Mouse (Mus musculus): ENCODE data around the gene Sh3rf3. TPM values are rescaled to one million over a fixed set of nuclear protein-coding genes. Genes with fewer than 3 reads are reported as not detected.
A peak's percentile ranks its signal among the peaks of the same experiment; 100 is the strongest.

The Sh3rf3 gene
- total RNA-seq, 2 experiments from 2014 or later: 29.2 to 32.6 TPM

DNA sequence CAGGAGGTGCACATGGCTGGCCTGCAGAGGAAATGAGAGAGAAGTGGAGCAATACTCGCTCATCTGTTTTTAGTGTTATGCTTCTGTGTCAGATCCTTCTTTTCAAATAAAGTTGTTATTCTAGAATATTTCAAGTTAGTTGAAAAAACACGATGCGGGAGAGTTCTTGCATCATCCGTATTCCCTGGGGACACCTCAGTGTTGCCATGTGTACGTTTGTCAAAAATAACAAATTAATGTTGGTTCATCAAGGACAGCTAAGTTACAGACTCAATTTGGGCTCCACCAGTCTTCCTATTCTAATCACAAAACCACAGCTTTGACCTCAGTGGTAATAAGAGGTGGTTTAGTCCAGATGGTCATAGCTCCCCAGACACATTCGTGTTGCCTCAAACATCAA lies 35.4 kb downstream of the Sh3rf3 start:
- no peak for DNase-seq (ENCODE audit: low spot score in 2 of 2)

- DNase-seq (ENCODE audit: low spot score in 2 of 2): no peak
These were observed 41.5 kb downstream of the Sh3rf3 start for GRCm38 (mm10) chr10:58854548-58855198.

DNA sequence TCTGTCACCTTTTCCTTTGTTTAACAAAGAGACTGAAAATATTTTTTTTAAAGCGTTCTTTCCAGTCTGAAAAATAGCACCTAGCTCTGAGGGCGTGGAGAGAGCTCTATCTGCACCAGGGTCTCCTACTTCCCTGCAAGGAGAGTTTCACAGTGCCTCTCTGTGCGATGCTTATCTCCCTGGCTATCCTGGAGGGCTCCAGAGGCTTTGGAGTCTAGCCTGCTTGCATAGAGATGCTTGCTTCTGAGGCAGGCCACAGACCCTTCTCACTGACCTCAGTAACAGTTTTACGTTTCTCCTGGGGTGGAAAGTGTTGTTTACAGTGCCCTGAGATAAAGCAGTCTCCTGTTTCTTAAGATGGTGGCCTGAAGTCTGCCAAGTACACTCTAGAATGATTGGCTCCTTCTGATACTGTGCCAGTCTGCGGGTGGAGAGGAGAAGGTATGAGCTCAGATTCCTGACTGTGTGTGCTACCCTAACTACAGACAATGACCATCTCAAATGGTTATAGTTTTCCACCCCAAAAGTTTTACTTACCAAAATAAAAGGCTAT lies 42.1 kb downstream of the Sh3rf3 start:
- no peak for DNase-seq (ENCODE audit: low spot score in 2 of 2)

GRCm38 (mm10) chr10:58855814-58856213 lies 42.7 kb downstream of the Sh3rf3 start:
- no peak for DNase-seq (ENCODE audit: low spot score in 2 of 2)

DNA sequence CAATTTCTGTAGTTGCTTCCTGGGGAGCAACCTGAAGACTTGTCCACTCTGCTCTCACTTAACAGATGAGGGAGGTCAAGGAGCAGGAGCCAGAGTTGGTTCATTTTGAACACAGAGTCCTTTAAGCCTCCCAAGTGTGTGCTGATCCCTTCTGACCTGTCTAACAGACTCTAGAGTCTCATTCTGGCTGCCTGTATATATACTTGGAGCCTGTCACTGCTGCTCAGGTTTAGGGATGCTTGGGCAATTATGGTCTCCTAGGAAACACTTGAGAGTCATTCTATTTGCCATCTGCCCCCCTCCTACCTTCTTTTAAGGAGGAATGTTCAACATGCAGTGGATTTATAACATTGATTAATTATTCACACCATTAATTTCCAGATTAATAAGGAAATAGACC lies 43.6 kb downstream of the Sh3rf3 start:
- no peak for DNase-seq (ENCODE audit: low spot score in 2 of 2)

- DNase-seq (ENCODE audit: low spot score in 2 of 2): no peak
These were observed 51.6 kb downstream of the Sh3rf3 start for GRCm38 (mm10) chr10:58864735-58865134.

GRCm38 (mm10) chr10:58867536-58867935 lies 54.4 kb downstream of the Sh3rf3 start:
- no peak for DNase-seq (ENCODE audit: low spot score in 2 of 2)

DNA sequence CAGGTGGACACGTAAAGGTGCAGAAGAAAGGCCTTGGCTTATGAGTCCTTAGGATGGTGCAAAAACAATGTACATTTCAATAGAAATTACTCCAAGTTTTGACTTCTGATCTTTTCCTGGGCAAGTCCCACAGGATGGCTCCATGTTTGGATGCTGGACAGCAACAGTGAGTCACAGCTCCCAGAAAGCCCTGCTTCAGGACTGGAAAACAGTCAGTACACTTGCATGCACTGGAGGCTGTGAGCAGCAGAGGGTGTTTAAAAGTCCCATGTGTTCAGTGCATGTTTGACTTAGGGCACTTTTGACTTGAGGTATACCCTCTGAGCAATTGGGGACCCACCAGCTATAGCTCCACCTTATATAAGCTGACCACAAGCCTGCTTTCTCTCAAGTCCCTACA lies 56.7 kb downstream of the Sh3rf3 start:
- no peak for DNase-seq (ENCODE audit: low spot score in 2 of 2)

- peak in 1 of 2 experiments; percentile 34 for DNase-seq (ENCODE audit: low spot score in 2 of 2)
These were observed 58.1 kb downstream of the Sh3rf3 start for GRCm38 (mm10) chr10:58871149-58871820.

DNA sequence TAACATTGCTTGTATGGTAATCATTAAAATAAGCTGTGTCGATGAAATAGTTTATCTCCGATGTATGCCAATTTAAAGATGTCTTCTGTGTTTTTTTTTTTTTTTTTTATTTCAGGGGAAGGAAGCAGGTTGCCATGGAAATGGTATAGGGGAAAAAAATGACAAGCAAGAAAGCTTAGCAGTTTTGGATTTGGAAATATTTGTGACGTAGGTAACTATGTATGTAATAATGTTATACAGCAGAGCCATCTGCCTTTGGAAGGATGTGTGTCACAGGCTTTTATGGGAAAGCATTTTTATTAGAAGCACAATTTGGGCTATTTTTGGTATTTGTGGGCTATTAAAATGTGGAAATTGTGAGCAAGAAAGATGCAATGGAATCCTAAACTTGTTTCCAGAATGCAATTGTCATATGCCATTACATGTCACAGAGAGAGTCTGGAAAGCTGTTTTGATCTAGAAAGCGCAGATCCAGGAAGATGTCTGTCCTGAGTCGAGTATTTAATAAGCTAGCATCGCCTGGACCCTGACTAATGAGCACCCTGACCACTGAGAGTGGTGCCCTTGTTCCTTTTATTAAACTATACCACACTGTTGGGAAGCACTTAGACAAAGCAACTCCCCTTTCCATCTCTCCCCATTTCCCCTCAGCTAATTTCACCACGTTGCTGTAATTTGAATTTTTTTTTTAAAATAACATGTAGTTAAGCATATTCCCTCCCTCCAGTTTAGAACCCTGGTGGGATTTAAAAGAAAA lies 58.8 kb downstream of the Sh3rf3 start:
- DNase-seq (ENCODE audit: low spot score in 2 of 2): no peak

GRCm38 (mm10) chr10:58877835-58878234 lies 64.7 kb downstream of the Sh3rf3 start:
- no peak for DNase-seq (ENCODE audit: low spot score in 2 of 2)

GRCm38 (mm10) chr10:58878636-58879035 lies 65.5 kb downstream of the Sh3rf3 start:
- DNase-seq (ENCODE audit: low spot score in 2 of 2): no peak

- no peak for DNase-seq (ENCODE audit: low spot score in 2 of 2)
These were observed 69.6 kb downstream of the Sh3rf3 start for GRCm38 (mm10) chr10:58882741-58883140.

GRCm38 (mm10) chr10:58885351-58885750 lies 72.2 kb downstream of the Sh3rf3 start:
- DNase-seq (ENCODE audit: low spot score in 2 of 2): no peak

GRCm38 (mm10) chr10:58885816-58886215 lies 72.7 kb downstream of the Sh3rf3 start:
- no peak for DNase-seq (ENCODE audit: low spot score in 2 of 2)

- DNase-seq (ENCODE audit: low spot score in 2 of 2): no peak
These were observed 77.7 kb downstream of the Sh3rf3 start for GRCm38 (mm10) chr10:58890671-58891439.

DNA sequence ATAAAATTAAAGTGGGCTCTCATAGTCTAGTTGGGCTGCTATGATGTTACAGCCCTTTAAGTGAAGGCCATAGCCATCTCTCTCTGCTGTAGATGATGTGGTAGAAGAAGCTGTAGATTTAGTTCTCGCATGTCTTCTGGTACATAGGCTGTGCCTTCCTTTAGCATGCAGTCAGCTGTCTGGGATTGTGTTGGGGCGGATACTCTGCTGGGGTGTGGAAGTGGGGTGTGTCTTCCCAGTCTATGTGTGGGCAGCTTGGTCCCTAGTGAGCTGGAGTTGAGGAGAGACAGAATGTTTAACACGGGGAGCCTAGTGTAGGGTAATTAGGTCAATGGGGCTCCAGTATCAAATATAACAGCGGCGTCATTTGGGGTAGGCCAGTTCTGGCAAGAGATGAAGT lies 82.3 kb downstream of the Sh3rf3 start:
- no peak for DNase-seq (ENCODE audit: low spot score in 2 of 2)

GRCm38 (mm10) chr10:58897009-58897543 lies 83.9 kb downstream of the Sh3rf3 start:
- DNase-seq (ENCODE audit: low spot score in 2 of 2): no peak

- DNase-seq (ENCODE audit: low spot score in 2 of 2): no peak
These were observed 92.1 kb downstream of the Sh3rf3 start for GRCm38 (mm10) chr10:58905253-58905652.

DNA sequence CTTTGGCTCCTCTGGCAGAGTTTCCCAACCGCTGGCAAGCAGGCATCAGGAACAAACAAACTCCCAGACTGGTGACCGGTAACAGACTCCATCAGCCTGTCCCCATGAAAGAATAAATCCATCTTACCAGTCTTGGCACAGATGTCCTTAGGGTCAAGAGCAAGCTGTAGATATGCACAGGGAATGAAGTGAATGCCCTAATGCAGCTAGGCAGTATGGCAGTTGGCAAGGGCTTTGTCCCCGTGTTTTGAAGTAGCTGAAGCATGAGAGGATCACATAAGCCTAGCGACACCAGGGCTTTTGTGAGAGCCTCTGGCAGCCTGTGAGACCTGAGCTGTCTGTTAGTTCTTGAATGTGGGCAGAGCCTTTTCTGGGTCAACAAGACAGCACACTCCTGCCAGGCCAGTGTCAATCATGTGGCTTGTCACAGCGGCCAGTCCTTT lies 93.9 kb downstream of the Sh3rf3 start:
- DNase-seq (ENCODE audit: low spot score in 2 of 2): no peak

DNA sequence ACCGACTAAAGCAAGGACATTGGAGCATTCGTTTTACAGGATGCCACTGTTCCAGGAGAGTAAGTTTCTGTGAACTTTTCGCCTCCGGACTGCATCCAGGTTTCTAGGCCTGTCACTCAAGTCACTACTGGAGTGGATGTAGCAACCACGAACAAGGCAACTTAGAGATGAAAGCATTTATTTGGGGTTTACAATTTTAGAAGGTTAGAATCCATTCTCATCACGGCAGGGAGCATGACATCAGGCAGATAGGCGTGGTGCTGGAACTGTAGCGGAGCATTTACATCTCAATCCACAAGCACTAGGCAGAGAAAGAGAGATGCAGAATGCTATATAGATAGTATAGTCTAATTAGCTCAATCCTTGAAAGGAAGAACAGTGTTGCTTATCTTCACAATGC lies 95.3 kb downstream of the Sh3rf3 start:
- no peak for DNase-seq (ENCODE audit: low spot score in 2 of 2)
